Mouse (Mus musculus): ENCODE data around the gene Zfp61.

DNA sequence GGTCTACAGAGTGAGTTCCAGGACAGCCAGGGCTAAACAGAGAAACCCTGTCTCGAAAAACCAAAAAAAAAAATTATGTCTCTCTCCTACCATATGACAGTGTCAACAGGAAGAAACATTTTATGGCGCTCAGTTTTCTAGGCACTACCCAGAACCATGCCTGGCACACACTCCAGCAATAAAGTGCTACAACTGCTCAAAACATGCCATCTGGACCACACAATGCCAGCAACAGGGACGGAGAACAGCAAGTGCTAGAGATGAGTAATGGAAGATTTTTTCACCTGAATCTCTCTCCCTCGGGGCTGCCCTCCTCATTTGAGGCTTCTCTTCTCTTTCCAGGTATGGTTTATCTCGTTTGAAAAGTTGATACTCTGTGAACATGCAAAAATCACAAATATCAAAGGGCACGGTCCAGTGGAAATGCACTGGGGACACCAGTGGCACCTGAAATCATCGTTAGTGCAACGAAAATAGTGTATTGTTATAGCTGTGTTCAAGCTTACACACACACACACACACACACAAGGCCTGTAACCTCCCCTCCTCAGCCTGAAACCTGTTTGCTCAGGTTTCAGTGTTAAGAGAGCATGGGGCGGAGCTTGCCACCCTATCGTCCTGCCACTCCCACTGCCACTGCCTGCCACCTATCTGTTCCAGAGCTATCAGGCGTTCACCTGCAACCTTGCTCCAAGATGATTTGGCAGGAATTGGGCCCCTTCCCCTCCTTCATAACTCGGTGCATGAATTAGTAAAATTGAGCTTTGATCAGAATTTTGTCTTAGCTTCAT is 7.8 kb downstream of the Zfp61 start:
- TF ChIP-seq POLR2A (IDR thresholded peaks at IDR 0.05; ENCODE audit: low read depth, low read length) (no peak), CTCF (IDR thresholded peaks at IDR 0.05; ENCODE audit: extremely low read depth, insufficient read length, insufficient replicate concordance, low read depth, low read length) (no peak)

Data from small intestine, adult 2 months (tissue).